Mouse (Mus musculus): ENCODE measurements around the gene Kdf1. TPM values are rescaled to one million over a fixed set of nuclear protein-coding genes. Genes with fewer than 3 reads are reported as not detected.

Kdf1 gene
- total and polyA plus RNA-seq, 2 experiments from 2014 or later, result 0.16 TPM; not detected in 1

GRCm38 (mm10) chr4:133480185-133480537 lies 38.6 kb upstream of the Kdf1 start:
- Histone ChIP-seq H3K4me2 (ENCODE audit: low read depth, low read length) (peak overlapping the region; percentile 58), H3K9ac (replicated peaks; ENCODE audit: low read depth, low read length) (peak overlapping the region; percentile 57), H3K4me1 (ENCODE audit: control insufficient read depth, insufficient read depth) (peaks cover 30% of the 10 kb centered on the region; the same call in 1 of the 2 replicates), H3K27me3 (ENCODE audit: control insufficient read depth, insufficient read depth, low read length) (peaks cover 21% of the 10 kb centered on the region), H3K27ac (ENCODE audit: low read depth) (no peak overlapping the region), H3K36me3 (replicated peaks; ENCODE audit: control insufficient read depth, insufficient read depth, low read length) (no peaks in the 10 kb centered on the region), H3K9me3 (replicated peaks; ENCODE audit: control insufficient read depth, low read length) (no peaks in the 10 kb centered on the region), H3K4me3 (ENCODE audit: low read depth, low read length) (peak overlapping the region; percentile 51)
- TF ChIP-seq EP300 (IDR thresholded peaks at IDR 0.05; ENCODE audit: low read depth) (no peak), CTCF (IDR thresholded peaks at IDR 0.05; ENCODE audit: low read depth) (no peak)
- DNase-seq (ENCODE audit: low spot score) (no peak), ATAC-seq (ENCODE audit: insufficient read depth, low read depth) (no peak)
- WGBS, result 3% methylated on average over 34 of the region's 34 CpGs

GRCm38 (mm10) chr4:133480754-133481153 lies 38.0 kb upstream of the Kdf1 start:
- TF ChIP-seq CTCF (IDR thresholded peaks at IDR 0.05; ENCODE audit: low read depth) (no peak), EP300 (IDR thresholded peaks at IDR 0.05; ENCODE audit: low read depth) (no peak)
- H3K4me2 ChIP-seq (ENCODE audit: low read depth, low read length), result peak overlapping the region; percentile 58
- 41% methylated on average over 6 of the region's 6 CpGs for WGBS
- peaks cover 17% of the 10 kb centered on the region for H3K27me3 ChIP-seq (ENCODE audit: control insufficient read depth, insufficient read depth, low read length)
- no peaks in the 10 kb centered on the region for H3K36me3 ChIP-seq (replicated peaks; ENCODE audit: control insufficient read depth, insufficient read depth, low read length)
- no peak overlapping the region for H3K27ac ChIP-seq (ENCODE audit: low read depth)
- no peak for DNase-seq (ENCODE audit: low spot score)
- no peaks in the 10 kb centered on the region for H3K9me3 ChIP-seq (replicated peaks; ENCODE audit: control insufficient read depth, low read length)
- ATAC-seq (ENCODE audit: insufficient read depth, low read depth), result no peak
- H3K9ac ChIP-seq (replicated peaks; ENCODE audit: low read depth, low read length), result peak overlapping the region; percentile 57; the same call in 1 of the 2 replicates
- peaks cover 30% of the 10 kb centered on the region; the same call in 1 of the 2 replicates for H3K4me1 ChIP-seq (ENCODE audit: control insufficient read depth, insufficient read depth)
- peak overlapping the region; percentile 51 for H3K4me3 ChIP-seq (ENCODE audit: low read depth, low read length)

GRCm38 (mm10) chr4:133481488-133481887 lies 37.3 kb upstream of the Kdf1 start:
- peaks cover 17% of the 10 kb centered on the region for H3K27me3 ChIP-seq (ENCODE audit: control insufficient read depth, insufficient read depth, low read length)
- no peak overlapping the region for H3K9ac ChIP-seq (replicated peaks; ENCODE audit: low read depth, low read length)
- H3K9me3 ChIP-seq (replicated peaks; ENCODE audit: control insufficient read depth, low read length), result no peaks in the 10 kb centered on the region
- no peak for DNase-seq (ENCODE audit: low spot score)
- TF ChIP-seq EP300 (IDR thresholded peaks at IDR 0.05; ENCODE audit: low read depth), result no peak
- no peak for TF ChIP-seq CTCF (IDR thresholded peaks at IDR 0.05; ENCODE audit: low read depth)
- H3K4me1 ChIP-seq (ENCODE audit: control insufficient read depth, insufficient read depth), result peaks cover 30% of the 10 kb centered on the region; the same call in 1 of the 2 replicates
- peak overlapping the region; percentile 10; the same call in 1 of the 2 replicates for H3K4me3 ChIP-seq (ENCODE audit: low read depth, low read length)
- 11% methylated on average over 4 of the region's 4 CpGs for WGBS
- peak overlapping the region; percentile 58 for H3K4me2 ChIP-seq (ENCODE audit: low read depth, low read length)
- ATAC-seq (ENCODE audit: insufficient read depth, low read depth), result no peak
- no peaks in the 10 kb centered on the region for H3K36me3 ChIP-seq (replicated peaks; ENCODE audit: control insufficient read depth, insufficient read depth, low read length)
- 0 out of 2 replicates have a peak overlapping the region, but pooled peaks have one; percentile 11 for H3K27ac ChIP-seq (ENCODE audit: low read depth)

- TF ChIP-seq EP300 (IDR thresholded peaks at IDR 0.05; ENCODE audit: low read depth) (no peak), CTCF (IDR thresholded peaks at IDR 0.05; ENCODE audit: low read depth) (no peak)
- H3K27me3 ChIP-seq (ENCODE audit: control insufficient read depth, insufficient read depth, low read length), result peaks cover 17% of the 10 kb centered on the region
- peaks cover 30% of the 10 kb centered on the region; the same call in 1 of the 2 replicates for H3K4me1 ChIP-seq (ENCODE audit: control insufficient read depth, insufficient read depth)
- no peak overlapping the region for H3K9ac ChIP-seq (replicated peaks; ENCODE audit: low read depth, low read length)
- no peaks in the 10 kb centered on the region for H3K9me3 ChIP-seq (replicated peaks; ENCODE audit: control insufficient read depth, low read length)
- H3K4me2 ChIP-seq (ENCODE audit: low read depth, low read length), result no peak overlapping the region
- 0 out of 2 replicates have a peak, but pooled peaks cover 5% of the 10 kb centered on the region for H3K36me3 ChIP-seq (replicated peaks; ENCODE audit: control insufficient read depth, insufficient read depth, low read length)
- ATAC-seq (ENCODE audit: insufficient read depth, low read depth), result no peak
- H3K4me3 ChIP-seq (ENCODE audit: low read depth, low read length), result no peak overlapping the region
- 76% methylated on average over 3 of the region's 3 CpGs for WGBS
- DNase-seq (ENCODE audit: low spot score), result no peak
- H3K27ac ChIP-seq (ENCODE audit: low read depth), result no peak overlapping the region
Observed at GRCm38 (mm10) chr4:133482479-133482878, 36.3 kb upstream of the Kdf1 start.

- DNase-seq (ENCODE audit: low spot score) (peak; percentile 55), ATAC-seq (ENCODE audit: insufficient read depth, low read depth) (no peak)
- H3K27me3 ChIP-seq (ENCODE audit: control insufficient read depth, insufficient read depth, low read length), result peaks cover 17% of the 10 kb centered on the region
Observed at GRCm38 (mm10) chr4:133484266-133485025, 34.3 kb upstream of the Kdf1 start.

More at GRCm38 (mm10) chr4:133484266-133485025, 34.3 kb upstream of the Kdf1 start:
- 0 out of 2 replicates have a peak, but pooled peaks cover 10% of the 10 kb centered on the region for H3K36me3 ChIP-seq (replicated peaks; ENCODE audit: control insufficient read depth, insufficient read depth, low read length)
- 15% methylated on average over 22 of the region's 22 CpGs for WGBS
- H3K9me3 ChIP-seq (replicated peaks; ENCODE audit: control insufficient read depth, low read length), result no peaks in the 10 kb centered on the region
- H3K27ac ChIP-seq (ENCODE audit: low read depth), result peak overlapping the region; percentile 47
- peak overlapping the region; percentile 40 for H3K9ac ChIP-seq (replicated peaks; ENCODE audit: low read depth, low read length)
- no peak overlapping the region; the same call in 1 of the 2 replicates for H3K4me3 ChIP-seq (ENCODE audit: low read depth, low read length)
- H3K4me2 ChIP-seq (ENCODE audit: low read depth, low read length), result peak overlapping the region; percentile 51
- TF ChIP-seq CTCF (IDR thresholded peaks at IDR 0.05; ENCODE audit: low read depth) (no peak), EP300 (IDR thresholded peaks at IDR 0.05; ENCODE audit: low read depth) (no peak)
- H3K4me1 ChIP-seq (ENCODE audit: control insufficient read depth, insufficient read depth), result peaks cover 37% of the 10 kb centered on the region; the same call in 1 of the 2 replicates
